Mouse (Mus musculus): ENCODE measurements at regions not wholly inside any gene's neighbourhood (a gene's known extent, or its start where the extent isn't known, plus 50 kb on each side); places are given as distances from the start of the nearest gene placed in this dataset.

DNA sequence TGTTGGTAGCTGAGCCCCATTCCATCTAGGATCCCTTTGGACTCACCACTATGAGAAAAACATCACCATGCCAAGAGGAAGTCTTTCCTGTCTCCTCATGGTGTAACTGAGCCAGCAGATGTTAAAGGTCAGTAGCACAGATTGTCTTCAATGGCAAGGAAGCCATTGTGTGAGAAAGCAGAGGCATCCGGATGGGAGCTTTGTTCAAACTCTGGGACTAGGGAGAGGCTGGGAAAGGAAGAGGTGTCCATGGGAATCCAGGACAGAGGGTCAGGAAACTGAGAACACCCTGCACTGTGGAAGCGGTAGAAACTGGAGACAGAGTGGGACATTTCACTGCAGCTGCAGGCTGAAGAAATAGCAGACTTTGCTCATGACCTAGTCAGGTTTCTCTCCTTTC lies 173.1 kb upstream of the Tnp1 start:
- DNase-seq (ENCODE audit: extremely low read depth), result no peak
- H3K4me3 ChIP-seq (replicated peaks in 1 of 3; ENCODE audit: low read depth in 2 of 3, low read length in 2 of 3, poor library complexity in 1 of 3), result no peak overlapping the region
- no peaks in the 10 kb centered on the region for H3K9me3 ChIP-seq (replicated peaks; ENCODE audit: low read length)
- H3K9ac ChIP-seq (ENCODE audit: insufficient read depth, low read depth), result no peak overlapping the region
- no peaks in the 10 kb centered on the region for H3K79me2 ChIP-seq (replicated peaks; ENCODE audit: control insufficient read depth, extremely low read depth, insufficient read depth, poor library complexity, severe bottlenecking)
- dilution Hi-C loops (cut with MboI; ENCODE audit: extremely low pct_ligation_motif_present, extremely low pct_unique_long_range_greater_than_20kb, low sequenced_read_pairs) (no loop called here), in situ Hi-C loops (cut with MboI; ENCODE audit: low pct_ligation_motif_present, low pct_unique_long_range_greater_than_20kb, low sequenced_read_pairs) (no loop called here)
- no peak overlapping the region for H3K4me2 ChIP-seq (ENCODE audit: insufficient read depth, low read depth, poor library complexity, severe bottlenecking)
- no peaks in the 10 kb centered on the region for H3K4me1 ChIP-seq (ENCODE audit: control insufficient read depth in 1 of 2, insufficient read depth in 2 of 2)
- H3K27ac ChIP-seq (ENCODE audit: insufficient read depth, low read depth), result no peak overlapping the region
- no peaks in the 10 kb centered on the region for H3K36me3 ChIP-seq (replicated peaks in 1 of 2; ENCODE audit: control insufficient read depth in 1 of 2, insufficient read depth in 1 of 2, low read length in 1 of 2)
- peaks cover 80% of the 10 kb centered on the region for H3K27me3 ChIP-seq (replicated peaks)
- TF ChIP-seq BHLHE40 (IDR thresholded peaks at IDR 0.05; ENCODE audit: low read depth, low read length), result no peak
- TF ChIP-seq ZMIZ1 (IDR thresholded peaks at IDR 0.05; ENCODE audit: low read depth, low read length), result no peak
- no peak for TF ChIP-seq E2F4 (IDR thresholded peaks at IDR 0.05; ENCODE audit: insufficient replicate concordance, low read depth, low read length)
- no peak for TF ChIP-seq ZC3H11A (IDR thresholded peaks at IDR 0.05; ENCODE audit: low read depth, low read length)
- no peak for TF ChIP-seq RCOR1 (conservative IDR thresholded peaks at IDR 0.05; ENCODE audit: low read depth, low read length)
- TF ChIP-seq GABPA (IDR thresholded peaks at IDR 0.05; ENCODE audit: insufficient replicate concordance, low read depth, low read length), result no peak
- no peak for TF ChIP-seq ZKSCAN1 (IDR thresholded peaks at IDR 0.05; ENCODE audit: borderline replicate concordance, low read depth, low read length)
- TF ChIP-seq MAZ (IDR thresholded peaks at IDR 0.05; ENCODE audit: low read depth, low read length), result no peak
- no peak for TF ChIP-seq POLR2A (IDR thresholded peaks at IDR 0.05; ENCODE audit: low read depth, low read length)
- TF ChIP-seq POLR2AphosphoS2 (IDR thresholded peaks at IDR 0.05; ENCODE audit: low read depth, low read length), result no peak
- no peak for TF ChIP-seq RAD21 (IDR thresholded peaks at IDR 0.05; ENCODE audit: low read depth, low read length)
- TF ChIP-seq IRF4 (IDR thresholded peaks at IDR 0.05; ENCODE audit: low read depth, low read length), result no peak
- TF ChIP-seq PAX5 (IDR thresholded peaks at IDR 0.05; ENCODE audit: low read length), result no peak
- no peak for TF ChIP-seq ETS1 (conservative IDR thresholded peaks at IDR 0.05; ENCODE audit: low read depth, low read length)
- TF ChIP-seq ELF1 (IDR thresholded peaks at IDR 0.05; ENCODE audit: low read depth, low read length), result no peak
- no peak for TF ChIP-seq ZNF384 (IDR thresholded peaks at IDR 0.05; ENCODE audit: low read depth, low read length)
- no peak for TF ChIP-seq TBP (conservative IDR thresholded peaks at IDR 0.05; ENCODE audit: low read depth, low read length)

DNA sequence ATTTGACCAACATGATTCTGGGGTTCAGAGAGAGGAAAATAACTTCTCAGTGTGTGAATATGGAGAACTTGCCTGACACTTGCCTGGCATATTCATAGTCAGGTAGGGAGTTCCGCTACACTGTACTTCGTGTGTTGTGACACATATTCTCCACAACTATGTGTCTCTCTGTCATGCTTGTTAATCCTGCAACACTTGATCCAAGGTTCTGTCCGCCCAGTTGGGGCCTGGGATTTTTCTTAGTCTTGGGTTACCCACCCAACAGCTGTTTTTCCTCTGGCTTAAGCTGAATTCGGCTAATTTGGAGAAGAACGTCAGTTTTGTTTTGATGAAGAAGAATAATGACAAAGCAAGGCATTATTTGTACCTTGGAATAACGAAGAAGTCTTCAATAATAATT lies 168.8 kb upstream of the Tnp1 start:
- dilution Hi-C loops (cut with MboI; ENCODE audit: extremely low pct_ligation_motif_present, extremely low pct_unique_long_range_greater_than_20kb, low sequenced_read_pairs) (no loop called here), in situ Hi-C loops (cut with MboI; ENCODE audit: low pct_ligation_motif_present, low pct_unique_long_range_greater_than_20kb, low sequenced_read_pairs) (no loop called here)
- Histone ChIP-seq H3K4me1 (ENCODE audit: control insufficient read depth in 1 of 2, insufficient read depth in 2 of 2) (no peaks in the 10 kb centered on the region), H3K4me2 (ENCODE audit: insufficient read depth, low read depth, poor library complexity, severe bottlenecking) (no peak overlapping the region), H3K27me3 (replicated peaks) (peaks cover 69% of the 10 kb centered on the region), H3K27ac (ENCODE audit: insufficient read depth, low read depth) (no peak overlapping the region), H3K4me3 (replicated peaks in 1 of 3; ENCODE audit: low read depth in 2 of 3, low read length in 2 of 3, poor library complexity in 1 of 3) (no peak overlapping the region), H3K36me3 (replicated peaks in 1 of 2; ENCODE audit: control insufficient read depth in 1 of 2, insufficient read depth in 1 of 2, low read length in 1 of 2) (no peaks in the 10 kb centered on the region), H3K9ac (ENCODE audit: insufficient read depth, low read depth) (no peak overlapping the region), H3K9me3 (replicated peaks; ENCODE audit: low read length) (no peaks in the 10 kb centered on the region), H3K79me2 (replicated peaks; ENCODE audit: control insufficient read depth, extremely low read depth, insufficient read depth, poor library complexity, severe bottlenecking) (no peaks in the 10 kb centered on the region)
- TF ChIP-seq CTCF (conservative IDR thresholded peaks at IDR 0.05 in 1 of 2, IDR thresholded peaks at IDR 0.05 in 1 of 2; ENCODE audit: low read depth in 2 of 2, low read length in 2 of 2) (no peak), TCF12 (IDR thresholded peaks at IDR 0.05; ENCODE audit: low read depth, low read length) (no peak)
- no peak for DNase-seq (ENCODE audit: extremely low read depth)
